Mouse (Mus musculus) frontal cortex, adult (tissue): Measurements from ENCODE around the gene Ifi211.
"Not testable (repeated sequence)": the region's sequence is repeated elsewhere in the genome, so short reads cannot be mapped to it uniquely, and the experiment has no call there.

Experiments
- ATAC-seq: cut with Nextera tagmentation; 2 replicates; pipeline ENCODE4 v1.9.2; 2017; ENCODE audit warnings: mild to moderate bottlenecking, moderate library complexity, mixed read lengths; ENCODE audit not compliant: low TSS enrichment

Ifi211 gene

GRCm38 (mm10) chr1:173912548-173913255 is at the start of gene Ifi211:
TSS of gene Ifi211 (minus strand) at chr1:173913046.
- ATAC-seq: not testable (repeated sequence)

GRCm38 (mm10) chr1:173961491-173961890 is 48.6 kb upstream of the Ifi211 start:
- ATAC-seq: not testable (repeated sequence)

- ATAC-seq: not testable (repeated sequence)
Observed at GRCm38 (mm10) chr1:173959998-173960397, 47.2 kb upstream of the Ifi211 start.

GRCm38 (mm10) chr1:173955839-173956527 is 43.1 kb upstream of the Ifi211 start:
- not testable (repeated sequence) for ATAC-seq

GRCm38 (mm10) chr1:173955071-173955796 is 42.4 kb upstream of the Ifi211 start:
- ATAC-seq: no peak

GRCm38 (mm10) chr1:173953563-173953962 is 40.7 kb upstream of the Ifi211 start:
- ATAC-seq: no peak

- not testable (repeated sequence) for ATAC-seq
Observed at GRCm38 (mm10) chr1:173949044-173949443, 36.2 kb upstream of the Ifi211 start.

GRCm38 (mm10) chr1:173942780-173943066 is 29.9 kb upstream of the Ifi211 start:
- not testable (repeated sequence) for ATAC-seq

GRCm38 (mm10) chr1:173941924-173942779 is 29.3 kb upstream of the Ifi211 start, which contains the start of the genes Mndal and Ifi203:
TSS of gene Mndal (minus strand) at chr1:173942491.
TSS of gene Ifi203 (minus strand) at chr1:173942672.
- ATAC-seq: not testable (repeated sequence)

GRCm38 (mm10) chr1:173941522-173941921 is 28.7 kb upstream of the Ifi211 start:
- ATAC-seq: not testable (repeated sequence)

GRCm38 (mm10) chr1:173919279-173919678 is 6.4 kb upstream of the Ifi211 start:
- not testable (repeated sequence) for ATAC-seq

GRCm38 (mm10) chr1:173914559-173914958 is 1.7 kb upstream of the Ifi211 start:
- no peak for ATAC-seq

- not testable (repeated sequence) for ATAC-seq
Observed at GRCm38 (mm10) chr1:173913256-173913791, 478 bp upstream of the Ifi211 start.

- no peak for ATAC-seq
Observed at GRCm38 (mm10) chr1:173911808-173912464, 910 bp downstream of the Ifi211 start.

GRCm38 (mm10) chr1:173908390-173908789 is 4.5 kb downstream of the Ifi211 start:
- ATAC-seq: not testable (repeated sequence)

- not testable (repeated sequence) for ATAC-seq
Observed at GRCm38 (mm10) chr1:173905885-173906284, 7.0 kb downstream of the Ifi211 start.

GRCm38 (mm10) chr1:173889741-173890140 is 23.1 kb downstream of the Ifi211 start:
- not testable (repeated sequence) for ATAC-seq

- ATAC-seq: not testable (repeated sequence)
Observed at GRCm38 (mm10) chr1:173887026-173887787, 25.6 kb downstream of the Ifi211 start.

- ATAC-seq: peak; percentile 27; the same call in 1 of the 2 replicates
Observed at GRCm38 (mm10) chr1:173880004-173880666, 32.7 kb downstream of the Ifi211 start.
